Mouse (Mus musculus) liver, embryonic 12.5 days (tissue): ENCODE measurements at regions not wholly inside any gene's neighbourhood (a gene's known extent, or its start where the extent isn't known, plus 50 kb on each side); places are given as distances from the start of the nearest gene placed in this dataset.

Source experiments
- ATAC-seq: fragments of 200-750 bp; cut with Nextera tagmentation; 2 replicates; pipeline ENCODE4 v1.8.0; 2017; ENCODE audit warnings: moderate number of reproducible peaks, mild to moderate bottlenecking, moderate library complexity
- H3K27ac ChIP-seq: fragments of 300-500 bp; sonication (generic); 2 replicates; pipeline ENCODE4 v1.5.1; 2016; ENCODE audit warnings: mild to moderate bottlenecking
- H3K27me3 ChIP-seq: fragments of 300-500 bp; sonication (generic); replicated peaks from 2 replicates; pipeline ENCODE4 v1.6.1; 2016; ENCODE audit warnings: mild to moderate bottlenecking, moderate library complexity
- H3K36me3 ChIP-seq: fragments of 300-500 bp; sonication (generic); 2 replicates; pipeline ENCODE4 v1.6.1; 2016; ENCODE audit warnings: mild to moderate bottlenecking, moderate library complexity
- H3K4me1 ChIP-seq: fragments of 300-500 bp; sonication (generic); 2 replicates; pipeline ENCODE4 v1.6.1; 2016
- H3K4me2 ChIP-seq: fragments of 300-500 bp; sonication (generic); 2 replicates; pipeline ENCODE4 v1.6.1; 2016; ENCODE audit warnings: mild to moderate bottlenecking, moderate library complexity
- H3K4me3 ChIP-seq: fragments of 300-500 bp; sonication (generic); 2 replicates; pipeline ENCODE4 v1.5.1; 2016; ENCODE audit warnings: mild to moderate bottlenecking, moderate library complexity
- H3K9ac ChIP-seq: fragments of 300-500 bp; sonication (generic); 2 replicates; pipeline ENCODE4 v1.6.1; 2016; ENCODE audit warnings: mild to moderate bottlenecking, moderate library complexity
- H3K9me3 ChIP-seq: fragments of 300-500 bp; sonication (generic); replicated peaks from 2 replicates; pipeline ENCODE4 v1.6.1; 2016; ENCODE audit warnings: mild to moderate bottlenecking, moderate library complexity
- WGBS: fragments of 180-500 bp; shearing (Covaris S2); methylation state at CpG from one replicate; pipeline ENCODE4 v1.1.7; 2016; ENCODE audit not compliant: insufficient replicate concordance; 5-methylcytosine and 5-hydroxymethylcytosine counted together

DNA sequence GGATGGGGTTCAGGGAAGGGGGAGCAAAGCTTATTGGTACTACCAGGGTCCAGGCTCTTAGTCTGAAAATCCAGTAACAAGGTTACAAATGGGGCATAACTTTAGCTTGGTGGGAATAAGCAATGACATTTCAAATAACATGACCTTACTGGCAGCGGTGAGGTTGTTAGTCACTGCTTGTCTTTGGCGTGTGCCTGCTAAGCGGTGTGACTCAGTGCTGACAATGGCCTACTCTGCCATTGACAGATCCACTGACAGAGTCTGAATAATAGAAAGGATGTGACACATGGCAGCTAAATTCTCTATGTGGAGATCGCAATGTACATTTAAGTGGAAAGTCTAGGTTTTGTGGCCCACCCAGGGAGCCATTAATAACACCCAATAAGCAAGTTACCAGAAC, 61.5 kb upstream of the Rxfp2 start:
- H3K36me3 ChIP-seq = no peaks in the 10 kb centered on the region
- no peaks in the 10 kb centered on the region for H3K27me3 ChIP-seq
- no peak overlapping the region for H3K9ac ChIP-seq
- WGBS = 73% methylated on average over 4 of the region's 4 CpGs
- no peak for ATAC-seq
- H3K4me2 ChIP-seq = no peak overlapping the region
- H3K9me3 ChIP-seq = 0 out of 2 replicates have a peak, but pooled peaks cover 3% of the 10 kb centered on the region
- H3K4me3 ChIP-seq = no peak overlapping the region
- H3K4me1 ChIP-seq = no peaks in the 10 kb centered on the region
- no peak overlapping the region for H3K27ac ChIP-seq

DNA sequence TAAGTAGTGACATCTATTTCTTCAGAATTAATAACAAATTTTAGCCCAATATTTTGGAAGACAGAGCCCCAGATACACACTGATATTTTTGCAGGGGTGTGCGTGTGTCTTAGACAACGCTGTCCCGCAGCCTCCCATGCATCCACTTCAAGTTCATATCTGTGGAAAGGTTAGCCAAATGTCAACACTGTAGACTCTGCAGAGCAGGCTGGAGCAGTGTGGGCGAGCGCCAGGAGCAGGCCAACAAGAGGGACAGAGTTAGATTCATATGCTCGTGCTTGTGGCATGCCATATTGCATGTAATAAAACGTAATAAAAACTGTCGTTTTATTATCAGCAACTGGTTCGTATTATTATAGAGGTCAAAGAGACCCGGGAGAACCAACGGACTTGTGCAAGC, 57.3 kb upstream of the Rxfp2 start:
- H3K27ac ChIP-seq = no peak overlapping the region
- H3K4me2 ChIP-seq = no peak overlapping the region
- H3K27me3 ChIP-seq = no peaks in the 10 kb centered on the region
- no peak overlapping the region for H3K9ac ChIP-seq
- H3K36me3 ChIP-seq = no peaks in the 10 kb centered on the region
- ATAC-seq = no peak
- 75% methylated on average over 11 of the region's 11 CpGs for WGBS
- H3K4me3 ChIP-seq = no peak overlapping the region
- 0 out of 2 replicates have a peak, but pooled peaks cover 3% of the 10 kb centered on the region for H3K9me3 ChIP-seq
- H3K4me1 ChIP-seq = no peaks in the 10 kb centered on the region

DNA sequence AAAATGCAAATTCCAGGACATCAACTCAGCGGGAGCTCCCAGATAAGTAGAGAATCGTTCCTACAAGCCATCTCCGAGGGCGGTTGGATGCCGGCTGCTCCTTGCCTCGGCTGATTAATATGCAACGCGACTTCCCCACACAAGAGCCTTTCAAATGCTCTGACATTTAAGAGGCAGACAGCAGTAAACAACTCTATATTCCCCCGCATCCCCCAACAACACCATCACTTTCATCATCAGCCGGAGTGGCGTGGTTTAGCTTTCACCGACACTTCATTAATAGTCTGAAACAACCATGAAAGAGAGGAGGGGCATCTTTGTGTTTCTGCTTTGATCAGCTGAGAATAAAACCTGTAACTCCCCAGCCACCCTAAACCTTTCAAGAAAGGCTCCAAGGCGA, 53.7 kb upstream of the Rxfp2 start:
- ATAC-seq = no peak
- Histone ChIP-seq H3K36me3 (no peaks in the 10 kb centered on the region), H3K9me3 (no peaks in the 10 kb centered on the region), H3K27ac (no peak overlapping the region), H3K4me1 (no peaks in the 10 kb centered on the region), H3K27me3 (no peaks in the 10 kb centered on the region), H3K9ac (no peak overlapping the region), H3K4me3 (no peak overlapping the region), H3K4me2 (no peak overlapping the region)
- 42% methylated on average over 13 of the region's 13 CpGs for WGBS
